Mouse (Mus musculus) MEL (cell line): ENCODE measurements around the gene Gm3448. TPM values are rescaled to one million over a fixed set of nuclear protein-coding genes. Genes with fewer than 3 reads are reported as not detected.

Experiments used
- DNase-seq: peaks from one replicate; pipeline ENCODE4 v3.0.0; 2011; ENCODE audit warnings: low read depth, low spot score
- H3K27ac ChIP-seq: 2 replicates; pipeline ENCODE4 v1.5.1; 2012; ENCODE audit warnings: low read depth, mild to moderate bottlenecking, control low read depth, low read length, moderate library complexity; ENCODE audit not compliant: control insufficient read depth
- H3K27me3 ChIP-seq, 2 experiments: fragments of 150-350 bp in 1 of 2; sonication (generic) in 1 of 2; 2 replicates each; pipeline ENCODE4 v1.6.1; 2012; ENCODE audit warnings: low read length in 2 of 2, mild to moderate bottlenecking in 2 of 2, improper control_type of control experiment in 1 of 2, moderate library complexity in 1 of 2; ENCODE audit not compliant: insufficient read depth in 2 of 2, control insufficient read depth in 1 of 2
- H3K36me3 ChIP-seq, 2 experiments: 2 replicates each; pipeline ENCODE4 v1.6.1; 2012 to 2014; ENCODE audit warnings: low read length in 2 of 2, improper control_type of control experiment in 1 of 2, inconsistent platforms in 1 of 2, mild to moderate bottlenecking in 1 of 2; ENCODE audit not compliant: insufficient read depth in 2 of 2, control insufficient read depth in 1 of 2
- H3K4me1 ChIP-seq, 2 experiments: fragments of 150-350 bp in 1 of 2; sonication (generic) in 1 of 2; 2 replicates each; pipeline ENCODE4 v1.6.1; 2012; ENCODE audit warnings: low read length in 2 of 2, improper control_type of control experiment in 1 of 2, mild to moderate bottlenecking in 1 of 2; ENCODE audit not compliant: insufficient read depth in 2 of 2, control insufficient read depth in 1 of 2
- H3K4me3 ChIP-seq, 2 experiments: fragments of 150-350 bp in 1 of 2; sonication (generic) in 1 of 2; 2 replicates each; pipeline ENCODE4 v1.5.1; 2012; ENCODE audit warnings: low read depth in 2 of 2, low read length in 2 of 2, mild to moderate bottlenecking in 2 of 2, moderate library complexity in 2 of 2, control low read depth in 1 of 2, improper control_type of control experiment in 1 of 2; ENCODE audit not compliant: control insufficient read depth in 1 of 2, insufficient read depth in 1 of 2
- H3K79me2 ChIP-seq: 2 replicates; pipeline ENCODE4 v1.6.1; 2012; ENCODE audit warnings: mild to moderate bottlenecking, low read length, moderate library complexity; ENCODE audit not compliant: control insufficient read depth, poor library complexity, insufficient read depth
- H3K9ac ChIP-seq: 2 replicates; pipeline ENCODE4 v1.6.1; 2012; ENCODE audit warnings: low read depth, mild to moderate bottlenecking, control low read depth, low read length, moderate library complexity; ENCODE audit not compliant: control insufficient read depth, poor library complexity, severe bottlenecking
- H3K9me3 ChIP-seq: fragments of 150-350 bp; sonication (generic); replicated peaks from 2 replicates; pipeline ENCODE4 v1.6.1; 2012; ENCODE audit warnings: mild to moderate bottlenecking, low read length, improper control_type of control experiment, moderate library complexity; ENCODE audit not compliant: insufficient read depth
- CHD1 ChIP-seq: IDR thresholded peaks from 2 replicates; pipeline ENCODE4 v1.6.1; 2012; ENCODE audit warnings: low read depth, mild to moderate bottlenecking, inconsistent platforms, low read length, improper control_type of control experiment
- ELF1 ChIP-seq: IDR thresholded peaks from 2 replicates; pipeline ENCODE4 v1.6.1; 2014; ENCODE audit warnings: low read depth, mild to moderate bottlenecking, inconsistent platforms, low read length, improper control_type of control experiment, moderate library complexity
- EP300 ChIP-seq, 2 experiments: IDR thresholded peaks; 2 replicates each; pipeline ENCODE4 v1.6.1; 2011; ENCODE audit warnings: improper control_type of control experiment in 2 of 2, low read length in 2 of 2, low read depth in 1 of 2, mild to moderate bottlenecking in 1 of 2
- ETS1 ChIP-seq: IDR thresholded peaks from 2 replicates; pipeline ENCODE4 v1.6.1; 2012; ENCODE audit warnings: low read depth, mild to moderate bottlenecking, inconsistent platforms, low read length, improper control_type of control experiment, moderate library complexity
- GABPA ChIP-seq: IDR thresholded peaks from 2 replicates; pipeline ENCODE4 v1.6.1; 2012; ENCODE audit warnings: low read depth, mild to moderate bottlenecking, inconsistent platforms, low read length, improper control_type of control experiment, moderate library complexity
- GATA1 ChIP-seq: IDR thresholded peaks from 2 replicates; pipeline ENCODE4 v1.6.1; 2011; ENCODE audit warnings: low read depth, low read length, improper control_type of control experiment
- HCFC1 ChIP-seq: IDR thresholded peaks from 2 replicates; pipeline ENCODE4 v1.6.1; 2012; ENCODE audit warnings: low read depth, mild to moderate bottlenecking, inconsistent platforms, low read length, improper control_type of control experiment, moderate library complexity
- JUND ChIP-seq: IDR thresholded peaks from 2 replicates; pipeline ENCODE4 v1.6.1; 2011; ENCODE audit warnings: low read depth, mild to moderate bottlenecking, improper control_type of control experiment, low read length
- KAT2A ChIP-seq: conservative IDR thresholded peaks from 2 replicates; pipeline ENCODE4 v1.6.1; 2012; ENCODE audit warnings: low read depth, low read length, improper control_type of control experiment, inconsistent platforms
- MAX ChIP-seq: IDR thresholded peaks from 2 replicates; pipeline ENCODE4 v1.6.1; 2011; ENCODE audit warnings: low read length, improper control_type of control experiment
- MAZ ChIP-seq: IDR thresholded peaks from 2 replicates; pipeline ENCODE4 v1.6.1; 2012; ENCODE audit warnings: low read depth, mild to moderate bottlenecking, inconsistent platforms, low read length, improper control_type of control experiment
- MEF2A ChIP-seq: IDR thresholded peaks from 2 replicates; pipeline ENCODE4 v1.6.1; 2014; ENCODE audit warnings: low read depth, mild to moderate bottlenecking, inconsistent platforms, low read length, improper control_type of control experiment; ENCODE audit not compliant: poor library complexity, insufficient replicate concordance, severe bottlenecking; ENCODE audit errors: extremely low read depth
- MXI1 ChIP-seq: IDR thresholded peaks from 2 replicates; pipeline ENCODE4 v1.6.1; 2011; ENCODE audit warnings: mild to moderate bottlenecking, low read depth, low read length, improper control_type of control experiment
- MYC ChIP-seq: IDR thresholded peaks from 2 replicates; pipeline ENCODE4 v1.6.1; 2011; ENCODE audit warnings: low read depth, mild to moderate bottlenecking, low read length, improper control_type of control experiment, moderate library complexity
- NELFE ChIP-seq: IDR thresholded peaks from 2 replicates; pipeline ENCODE4 v1.6.1; 2011; ENCODE audit warnings: low read depth, low read length, improper control_type of control experiment
- POLR2AphosphoS5 ChIP-seq: IDR thresholded peaks from 2 replicates; pipeline ENCODE4 v1.6.1; 2012; ENCODE audit warnings: low read depth, borderline replicate concordance, mild to moderate bottlenecking, inconsistent platforms, low read length, moderate library complexity, mixed read lengths
- RCOR1 ChIP-seq: IDR thresholded peaks from 2 replicates; pipeline ENCODE4 v1.6.1; 2012; ENCODE audit warnings: low read depth, mild to moderate bottlenecking, inconsistent platforms, low read length, improper control_type of control experiment
- SMC3 ChIP-seq: IDR thresholded peaks from 2 replicates; pipeline ENCODE4 v1.6.1; 2011; ENCODE audit warnings: low read depth, low read length, improper control_type of control experiment
- TCF12 ChIP-seq: IDR thresholded peaks from 2 replicates; pipeline ENCODE4 v1.6.1; 2014; ENCODE audit warnings: low read depth, mild to moderate bottlenecking, inconsistent platforms, low read length, improper control_type of control experiment, moderate library complexity
- UBTF ChIP-seq: IDR thresholded peaks from 2 replicates; pipeline ENCODE4 v1.6.1; 2012; ENCODE audit warnings: low read depth, mild to moderate bottlenecking, inconsistent platforms, low read length, improper control_type of control experiment, moderate library complexity, borderline replicate concordance; ENCODE audit not compliant: insufficient read depth
- USF2 ChIP-seq, 2 experiments: IDR thresholded peaks; 2 replicates each; pipeline ENCODE4 v1.6.1; 2011 to 2012; ENCODE audit warnings: improper control_type of control experiment in 2 of 2, low read length in 2 of 2, borderline replicate concordance in 1 of 2, inconsistent platforms in 1 of 2, low read depth in 1 of 2, mild to moderate bottlenecking in 1 of 2; ENCODE audit not compliant: insufficient read depth in 1 of 2
- ZC3H11A ChIP-seq: IDR thresholded peaks from 2 replicates; pipeline ENCODE4 v1.6.1; 2012; ENCODE audit warnings: low read depth, mild to moderate bottlenecking, inconsistent platforms, low read length, improper control_type of control experiment
- ZMIZ1 ChIP-seq: IDR thresholded peaks from 2 replicates; pipeline ENCODE4 v1.6.1; 2012; ENCODE audit warnings: low read depth, mild to moderate bottlenecking, inconsistent platforms, low read length, improper control_type of control experiment, moderate library complexity
- ZNF384 ChIP-seq: IDR thresholded peaks from 2 replicates; pipeline ENCODE4 v1.6.1; 2012; ENCODE audit warnings: low read depth, mild to moderate bottlenecking, inconsistent platforms, low read length, improper control_type of control experiment
- polyA plus RNA-seq, 2 experiments: library from polyadenylated mRNA; stranded (reverse) in 1 of 2; unstranded in 1 of 2; fragments of >175 nt in 1 of 2; fragments of >200 nt in 1 of 2; gene quantifications; 2 replicates each; pipeline versions ENCODE4 v1.2.1 to v1.2.4; 2012; ENCODE audit warnings: low replicate concordance in 2 of 2, low read depth in 1 of 2; ENCODE audit not compliant: insufficient read length in 2 of 2, insufficient read depth in 1 of 2, missing spikeins in 1 of 2
- total RNA-seq: library from RNA; depleted of rRNA; stranded (reverse); fragments of 300-350 nt; gene quantifications from 2 replicates; pipeline ENCODE4 v1.2.3, GENCODE M21; 2012

Gene Gm3448
- total and polyA plus RNA-seq, 3 experiments, result 1.8 to 8.1 TPM; not detected in 1

DNA sequence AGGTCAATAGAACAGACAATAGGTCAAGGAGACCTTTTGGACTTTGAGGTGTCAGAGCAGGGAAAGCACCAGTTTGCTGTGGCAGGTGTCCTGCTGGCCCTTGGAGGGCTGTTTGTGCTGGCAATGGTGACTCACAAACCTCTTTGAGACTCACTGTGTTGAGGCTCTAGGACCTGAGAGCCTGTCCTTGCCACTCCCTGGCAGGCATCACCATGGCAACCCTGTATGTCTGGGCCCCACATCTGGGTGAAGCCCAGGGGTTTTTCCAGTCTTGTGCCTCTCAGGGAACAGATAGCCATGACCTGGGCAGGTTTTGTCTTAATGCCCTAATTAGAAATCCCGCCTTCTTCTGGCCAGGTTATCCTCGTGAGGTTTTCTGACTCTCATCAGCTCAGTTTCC is 46.8 kb upstream of the Gm3448 start:
- no peak for TF ChIP-seq MYC
- no peak for TF ChIP-seq ELF1
- TF ChIP-seq USF2 (IDR thresholded peaks at IDR 0.05; ENCODE audit: borderline replicate concordance in 1 of 2, insufficient read depth in 1 of 2, low read depth in 1 of 2, low read length in 2 of 2), result no peak
- no peak for TF ChIP-seq MAX
- no peak for TF ChIP-seq ZC3H11A
- TF ChIP-seq JUND, result no peak
- TF ChIP-seq ZMIZ1, result no peak
- Histone ChIP-seq H3K4me1 (peaks cover 9 to 26% of the 10 kb centered on the region in 2 experiments; a peak in 3 of 4 replicates), H3K27me3 (no peaks in the 10 kb centered on the region), H3K36me3 (peaks cover 0 to 17% of the 10 kb centered on the region in 2 experiments; a peak in 2 of 4 replicates), H3K9ac (no peak overlapping the region), H3K9me3 (no peaks in the 10 kb centered on the region), H3K79me2 (no peaks in the 10 kb centered on the region), H3K27ac (no peak overlapping the region), H3K4me3 (no peak overlapping the region)
- no peak for DNase-seq

DNA sequence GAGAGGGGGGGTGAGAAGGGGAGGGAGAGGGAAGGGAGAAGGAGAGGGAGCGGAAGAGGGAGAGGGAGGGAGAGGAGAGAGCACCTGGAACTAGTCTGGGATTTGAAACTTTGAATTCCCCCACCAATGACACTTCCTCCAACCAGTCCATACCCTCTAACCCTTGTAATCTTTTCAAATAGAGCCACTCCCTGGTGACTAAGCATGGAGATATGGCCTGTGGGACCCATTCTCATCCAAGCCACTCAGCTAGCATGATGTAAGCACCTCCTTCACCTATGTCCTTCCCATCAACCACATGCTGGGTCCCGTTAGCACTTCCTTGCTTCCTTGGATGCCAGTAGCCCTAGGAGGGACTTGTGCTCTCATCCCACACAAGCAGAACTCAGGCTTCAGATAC is 43.7 kb upstream of the Gm3448 start:
- Histone ChIP-seq H3K9me3 (no peaks in the 10 kb centered on the region), H3K9ac (no peak overlapping the region; the same call in 1 of the 2 replicates), H3K27me3 (no peaks in the 10 kb centered on the region), H3K36me3 (peaks cover 0 to 21% of the 10 kb centered on the region in 2 experiments; a peak in 2 of 4 replicates), H3K27ac (peak overlapping the region; percentile 69), H3K4me3 (no peak overlapping the region), H3K4me1 (peaks cover 9 to 30% of the 10 kb centered on the region in 2 experiments; a peak in 3 of 4 replicates), H3K79me2 (no peaks in the 10 kb centered on the region)
- TF ChIP-seq MAX (peak; percentile 36), EP300 (IDR thresholded peaks at IDR 0.05; ENCODE audit: low read depth in 1 of 2, low read length in 2 of 2) (peak; percentile 50 to 65), MXI1 (no peak), GATA1 (peak; percentile 32; the same call in 1 of the 2 replicates), RCOR1 (peak; percentile 44; the same call in 1 of the 2 replicates), MYC (no peak), ETS1 (peak; percentile 68), POLR2AphosphoS5 (no peak)
- DNase-seq, result peak; percentile 60

DNA sequence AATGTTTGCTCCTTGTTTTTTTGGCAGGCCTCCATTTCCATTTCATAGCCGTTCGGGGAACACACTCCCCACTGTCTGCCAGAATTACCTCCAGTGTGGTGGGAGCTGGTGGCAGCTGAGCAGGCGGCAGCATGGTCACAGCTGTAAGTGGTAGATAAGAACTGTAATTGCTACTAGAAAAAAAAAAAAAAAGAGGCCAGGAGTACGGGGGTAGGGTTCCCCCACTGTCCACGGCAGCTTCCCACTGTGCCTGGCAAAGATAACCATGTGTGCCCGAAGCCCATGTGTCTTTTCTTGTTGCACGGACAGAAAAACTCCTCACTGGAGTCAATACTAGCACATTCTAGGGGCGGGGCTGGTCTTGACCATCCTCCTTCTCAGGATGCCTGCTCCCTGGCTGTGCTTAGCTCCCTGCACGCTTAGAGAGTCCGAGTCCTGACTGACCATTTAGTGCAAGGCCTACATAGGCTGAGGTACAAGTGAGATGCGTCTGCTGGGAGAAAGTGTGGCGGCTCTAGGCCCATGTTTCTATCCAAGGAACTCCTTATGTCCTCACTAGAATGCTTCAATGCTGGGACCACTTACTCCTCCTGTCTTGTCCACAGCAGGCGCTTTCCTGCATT is 43.0 kb upstream of the Gm3448 start:
- peak; percentile 92 for DNase-seq
- H3K27ac ChIP-seq, result peak overlapping the region; percentile 69
- no peaks in the 10 kb centered on the region for H3K27me3 ChIP-seq
- peaks cover 9 to 30% of the 10 kb centered on the region in 2 experiments; a peak in 3 of 4 replicates for H3K4me1 ChIP-seq
- H3K9ac ChIP-seq, result peak overlapping the region; percentile 5; the same call in 1 of the 2 replicates
- peaks cover 0 to 21% of the 10 kb centered on the region in 2 experiments; a peak in 2 of 4 replicates for H3K36me3 ChIP-seq
- H3K4me3 ChIP-seq, result no peak overlapping the region
- no peaks in the 10 kb centered on the region for H3K9me3 ChIP-seq
- no peaks in the 10 kb centered on the region for H3K79me2 ChIP-seq
- no peak for TF ChIP-seq UBTF
- TF ChIP-seq EP300 (IDR thresholded peaks at IDR 0.05; ENCODE audit: low read depth in 1 of 2, low read length in 2 of 2), result peak; percentile 90
- no peak for TF ChIP-seq NELFE
- TF ChIP-seq MAZ, result peak; percentile 79; the same call in 1 of the 2 replicates
- TF ChIP-seq GABPA, result no peak
- peak; percentile 95 for TF ChIP-seq TCF12
- TF ChIP-seq KAT2A, result no peak
- no peak for TF ChIP-seq HCFC1
- no peak for TF ChIP-seq MEF2A
- TF ChIP-seq ZNF384, result peak; percentile 99
- TF ChIP-seq POLR2AphosphoS5, result no peak
- TF ChIP-seq CHD1, result no peak
- TF ChIP-seq SMC3, result no peak; the same call in 1 of the 2 replicates
- no peak for TF ChIP-seq ZMIZ1
